Mouse (Mus musculus): ENCODE measurements at regions not wholly inside any gene's neighbourhood (a gene's known extent, or its start where the extent isn't known, plus 50 kb on each side); places are given as distances from the start of the nearest gene placed in this dataset.

GRCm38 (mm10) chr2:83224018-83224417 is 280.6 kb downstream of the Fsip2 start:
- DNase-seq: no peak

GRCm38 (mm10) chr2:83226198-83226597 is 282.8 kb downstream of the Fsip2 start:
- DNase-seq: no peak

GRCm38 (mm10) chr2:83251173-83252101 is 308.0 kb downstream of the Fsip2 start:
- no peak for DNase-seq

- no peak for DNase-seq
Observed at GRCm38 (mm10) chr2:83256811-83257321, 313.4 kb downstream of the Fsip2 start.

GRCm38 (mm10) chr2:83258613-83259012 is 315.2 kb downstream of the Fsip2 start:
- no peak for DNase-seq

GRCm38 (mm10) chr2:83303515-83303914 is 340.7 kb upstream of the Zc3h15 start:
- no peak for DNase-seq

GRCm38 (mm10) chr2:83332056-83332769 is 312.0 kb upstream of the Zc3h15 start:
- DNase-seq: no peak

GRCm38 (mm10) chr2:83332770-83333157 is 311.5 kb upstream of the Zc3h15 start:
- no peak for DNase-seq

- DNase-seq: peak; percentile 75
Observed at GRCm38 (mm10) chr2:83337364-83337763, 306.9 kb upstream of the Zc3h15 start.

- DNase-seq: no peak
Observed at GRCm38 (mm10) chr2:83340168-83340567, 304.1 kb upstream of the Zc3h15 start.
